Mouse (Mus musculus): Measurements from ENCODE around the gene Clcn1. TPM values are rescaled to one million over a fixed set of nuclear protein-coding genes. Genes with fewer than 3 reads are reported as not detected.

The Clcn1 gene
- total and polyA plus RNA-seq, 3 experiments, result 0.04 to 0.22 TPM; not detected in 1

GRCm38 (mm10) chr6:42354076-42355019, 67.9 kb downstream of the Clcn1 start:
- H3K27me3 ChIP-seq (ENCODE audit: control insufficient read depth in 1 of 2, insufficient read depth in 2 of 2, low read length in 2 of 2), result no peaks in the 10 kb centered on the region
- H3K36me3 ChIP-seq (ENCODE audit: control insufficient read depth in 1 of 2, insufficient read depth in 2 of 2, low read length in 2 of 2), result peaks cover 0 to 30% of the 10 kb centered on the region in 2 experiments; a peak in 2 of 4 replicates
- DNase-seq (ENCODE audit: low read depth, low spot score), result peak; percentile 79
- H3K9me3 ChIP-seq (replicated peaks; ENCODE audit: insufficient read depth, low read length), result no peaks in the 10 kb centered on the region
- H3K4me3 ChIP-seq (ENCODE audit: control insufficient read depth in 1 of 2, insufficient read depth in 1 of 2, low read depth in 2 of 2, low read length in 2 of 2), result no peak overlapping the region
- no peak overlapping the region for H3K9ac ChIP-seq (ENCODE audit: control insufficient read depth, low read depth, low read length, poor library complexity, severe bottlenecking)
- peaks cover 3% of the 10 kb centered on the region for H3K79me2 ChIP-seq (ENCODE audit: control insufficient read depth, insufficient read depth, low read length, poor library complexity)
- peaks cover 11 to 46% of the 10 kb centered on the region in 2 experiments for H3K4me1 ChIP-seq (ENCODE audit: control insufficient read depth in 1 of 2, insufficient read depth in 2 of 2, low read length in 2 of 2)
- H3K27ac ChIP-seq (ENCODE audit: control insufficient read depth, low read depth, low read length), result peak overlapping the region; percentile 80
- TF ChIP-seq SMC3 (IDR thresholded peaks at IDR 0.05; ENCODE audit: low read depth, low read length) (no peak), MYC (IDR thresholded peaks at IDR 0.05; ENCODE audit: low read depth, low read length) (0 out of 2 replicates have a peak, but pooled peaks have one; percentile 31), HCFC1 (IDR thresholded peaks at IDR 0.05; ENCODE audit: low read depth, low read length) (no peak), CTCF (IDR thresholded peaks at IDR 0.05 in 2 of 3, conservative IDR thresholded peaks at IDR 0.05 in 1 of 3; ENCODE audit: control insufficient read depth in 1 of 3, insufficient read depth in 1 of 3, low read depth in 2 of 3, low read length in 3 of 3, poor library complexity in 1 of 3, severe bottlenecking in 1 of 3) (no peak), TBP (IDR thresholded peaks at IDR 0.05; ENCODE audit: low read depth, low read length) (no peak), MAX (IDR thresholded peaks at IDR 0.05; ENCODE audit: low read length) (peak; percentile 39; the same call in 1 of the 2 replicates), RCOR1 (IDR thresholded peaks at IDR 0.05; ENCODE audit: low read depth, low read length) (no peak; the same call in 1 of the 2 replicates), ELF1 (IDR thresholded peaks at IDR 0.05; ENCODE audit: low read depth, low read length) (no peak), MAZ (IDR thresholded peaks at IDR 0.05; ENCODE audit: low read depth, low read length) (no peak), E2F4 (IDR thresholded peaks at IDR 0.05; ENCODE audit: borderline replicate concordance, low read depth, low read length) (no peak), NELFE (IDR thresholded peaks at IDR 0.05; ENCODE audit: low read depth, low read length) (no peak), ZNF384 (IDR thresholded peaks at IDR 0.05; ENCODE audit: low read depth, low read length) (no peak), USF1 (IDR thresholded peaks at IDR 0.05; ENCODE audit: low read depth, low read length) (no peak), ZMIZ1 (IDR thresholded peaks at IDR 0.05; ENCODE audit: low read depth, low read length) (no peak), MYB (IDR thresholded peaks at IDR 0.05; ENCODE audit: low read depth, low read length) (no peak), CHD1 (IDR thresholded peaks at IDR 0.05; ENCODE audit: low read depth, low read length) (no peak), TCF12 (IDR thresholded peaks at IDR 0.05; ENCODE audit: low read depth, low read length) (no peak; the same call in 1 of the 2 replicates), CHD2 (IDR thresholded peaks at IDR 0.05; ENCODE audit: low read length) (no peak), ZC3H11A (IDR thresholded peaks at IDR 0.05; ENCODE audit: low read depth, low read length) (no peak), RAD21 (IDR thresholded peaks at IDR 0.05; ENCODE audit: low read depth, low read length) (no peak), MAFK (IDR thresholded peaks at IDR 0.05; ENCODE audit: borderline replicate concordance, low read depth, low read length) (no peak), POLR2AphosphoS2 (IDR thresholded peaks at IDR 0.05; ENCODE audit: low read length) (no peak), ZKSCAN1 (IDR thresholded peaks at IDR 0.05; ENCODE audit: low read depth, low read length) (no peak), KAT2A (conservative IDR thresholded peaks at IDR 0.05; ENCODE audit: low read depth, low read length) (no peak), BHLHE40 (IDR thresholded peaks at IDR 0.05; ENCODE audit: borderline replicate concordance, low read depth, low read length) (no peak), GATA1 (IDR thresholded peaks at IDR 0.05; ENCODE audit: low read depth, low read length) (peak; percentile 56), MEF2A (IDR thresholded peaks at IDR 0.05; ENCODE audit: extremely low read depth, insufficient replicate concordance, low read depth, low read length, poor library complexity, severe bottlenecking) (no peak), NRF1 (IDR thresholded peaks at IDR 0.05; ENCODE audit: insufficient read depth, low read depth, low read length, poor library complexity, severe bottlenecking) (no peak), USF2 (IDR thresholded peaks at IDR 0.05; ENCODE audit: borderline replicate concordance in 1 of 2, insufficient read depth in 1 of 2, low read depth in 1 of 2, low read length in 2 of 2) (no peak), TAL1 (IDR thresholded peaks at IDR 0.05; ENCODE audit: low read length) (no peak; the same call in 1 of the 2 replicates), POLR2AphosphoS5 (IDR thresholded peaks at IDR 0.05; ENCODE audit: borderline replicate concordance, low read depth, low read length) (no peak), ETS1 (IDR thresholded peaks at IDR 0.05; ENCODE audit: low read depth, low read length) (no peak; the same call in none of the 2 replicates), SIN3A (IDR thresholded peaks at IDR 0.05; ENCODE audit: low read length) (0 out of 2 replicates have a peak, but pooled peaks have one; percentile 32), POLR2A (IDR thresholded peaks at IDR 0.05; ENCODE audit: control insufficient read depth in 1 of 2, insufficient read depth in 1 of 2, low read depth in 1 of 2, low read length in 2 of 2, poor library complexity in 1 of 2) (no peak), JUND (IDR thresholded peaks at IDR 0.05; ENCODE audit: low read depth, low read length) (no peak)

Data from MEL (cell line).